8 mouse cellular contexts compared by ENCODE assay signal in the genomic region with DNA sequence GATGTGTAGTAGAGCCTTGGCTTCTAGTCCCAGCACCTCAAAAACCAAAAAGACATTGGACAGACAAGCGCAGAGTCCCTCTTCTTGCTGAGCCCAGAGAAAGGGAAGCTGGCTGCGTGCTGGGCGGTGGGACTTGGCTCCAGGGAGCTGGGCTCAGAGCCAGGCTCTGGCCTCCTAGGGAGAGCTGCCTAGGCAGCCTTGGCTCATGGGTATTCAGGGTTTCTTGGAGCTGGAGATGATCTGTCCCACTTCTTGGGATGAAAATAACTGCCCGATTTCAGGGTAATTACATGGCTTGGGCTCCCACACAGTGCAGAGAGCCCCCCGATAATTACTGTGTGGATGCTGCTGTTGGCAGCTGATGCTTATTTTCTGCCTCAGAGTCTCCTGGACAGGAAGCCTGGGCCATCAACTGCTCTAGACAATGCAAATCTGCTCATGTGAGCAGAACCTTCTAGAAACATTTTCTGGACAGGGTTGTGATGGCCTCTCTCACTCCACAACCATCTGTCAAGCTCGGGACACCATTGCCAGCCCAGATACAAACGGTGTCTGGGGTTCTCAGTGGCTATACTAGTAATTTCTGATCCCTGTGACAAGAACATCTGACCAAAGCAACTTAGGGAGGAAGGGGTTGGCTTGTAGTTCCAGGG. TPM values are rescaled to one million over a fixed set of nuclear protein-coding genes. Genes with fewer than 3 reads are reported as not detected.
DNase-seq lines count a peak whose midpoint lies in the region; ATAC-seq and TF ChIP-seq lines count a peak whose summit lies in the region.

No protein-coding gene starts in this region.

- no peak overlapping the region for H3K4me3 ChIP-seq in midbrain, embryonic 14.5 days (replicated peaks; ENCODE audit: low read depth, low read length)
- no peak overlapping the region for H3K4me3 ChIP-seq in midbrain, embryonic 13.5 days (replicated peaks)
- no peak overlapping the region for H3K4me3 ChIP-seq in heart, embryonic 12.5 days
- no peak overlapping the region for H3K4me3 ChIP-seq in left cerebral cortex, adult 2 months
- no peak overlapping the region for H3K4me3 ChIP-seq in stomach, postnatal 0 days (ENCODE audit: low read depth, low read length)

- H3K9me3 ChIP-seq in midbrain, embryonic 14.5 days (ENCODE audit: control insufficient read depth, low read length) = no peaks in the 10 kb centered on the region
- H3K9me3 ChIP-seq in midbrain, embryonic 13.5 days = no peaks in the 10 kb centered on the region
- no peaks in the 10 kb centered on the region for H3K9me3 ChIP-seq in heart, embryonic 12.5 days (replicated peaks)
- H3K9me3 ChIP-seq in stomach, postnatal 0 days (ENCODE audit: control insufficient read depth, low read length) = no peaks in the 10 kb centered on the region

- no peak overlapping the region for H3K9ac ChIP-seq in midbrain, embryonic 14.5 days (replicated peaks; ENCODE audit: low read length)
- H3K9ac ChIP-seq in midbrain, embryonic 13.5 days (replicated peaks) = no peak overlapping the region
- H3K9ac ChIP-seq in heart, embryonic 12.5 days = no peak overlapping the region
- H3K9ac ChIP-seq in stomach, postnatal 0 days (ENCODE audit: low read length) = no peak overlapping the region

- no peak overlapping the region for H3K4me2 ChIP-seq in midbrain, embryonic 14.5 days (ENCODE audit: low read length)
- no peak overlapping the region for H3K4me2 ChIP-seq in midbrain, embryonic 13.5 days (replicated peaks)
- H3K4me2 ChIP-seq in heart, embryonic 12.5 days = no peak overlapping the region
- no peak overlapping the region for H3K4me2 ChIP-seq in stomach, postnatal 0 days (replicated peaks; ENCODE audit: low read depth)

- no peak for TF ChIP-seq EP300 in stomach, postnatal 0 days (optimal IDR thresholded peaks at IDR 0.05)

- WGBS in midbrain, embryonic 14.5 days = 82% methylated on average over 7 of the region's 7 CpGs
- WGBS in midbrain, embryonic 13.5 days = 85% methylated on average over 7 of the region's 7 CpGs
- WGBS in heart, embryonic 12.5 days = 77% methylated on average over 7 of the region's 7 CpGs
- 53% methylated on average over 7 of the region's 7 CpGs for WGBS in stomach, postnatal 0 days

- no peak for TF ChIP-seq CTCF in left cerebral cortex, adult 2 months (IDR thresholded peaks at IDR 0.05)
- no peak for TF ChIP-seq CTCF in stomach, postnatal 0 days (IDR thresholded peaks at IDR 0.05; ENCODE audit: low read depth)

- H3K27me3 ChIP-seq in midbrain, embryonic 14.5 days (ENCODE audit: control insufficient read depth, insufficient read depth, low read length) = no peaks in the 10 kb centered on the region
- no peaks in the 10 kb centered on the region for H3K27me3 ChIP-seq in midbrain, embryonic 13.5 days
- no peaks in the 10 kb centered on the region for H3K27me3 ChIP-seq in heart, embryonic 12.5 days (replicated peaks)
- H3K27me3 ChIP-seq in stomach, postnatal 0 days (ENCODE audit: control insufficient read depth, insufficient read depth, low read length) = no peaks in the 10 kb centered on the region

- no peak for ATAC-seq in midbrain, embryonic 14.5 days (ENCODE audit: low FRiP score, low TSS enrichment)
- no peak for ATAC-seq in midbrain, embryonic 13.5 days
- peak; percentile 55; the same call in 1 of the 2 replicates for ATAC-seq in heart, embryonic 12.5 days (ENCODE audit: insufficient number of reproducible peaks, low FRiP score)
- ATAC-seq in stomach, postnatal 0 days (ENCODE audit: low FRiP score, low TSS enrichment) = no peak

- H3K27ac ChIP-seq in midbrain, embryonic 14.5 days (replicated peaks; ENCODE audit: low read depth, low read length) = no peak overlapping the region
- H3K27ac ChIP-seq in midbrain, embryonic 13.5 days = no peak overlapping the region; the same call in 1 of the 2 replicates
- H3K27ac ChIP-seq in heart, embryonic 12.5 days (ENCODE audit: poor library complexity, severe bottlenecking) = no peak overlapping the region
- H3K27ac ChIP-seq in left cerebral cortex, adult 2 months = peak overlapping the region; percentile 81
- 0 out of 2 replicates have a peak overlapping the region, but pooled peaks have one; percentile 18 for H3K27ac ChIP-seq in stomach, postnatal 0 days (replicated peaks)

- DNase-seq in cerebellum, adult 11-12 months = peak; percentile 16
- DNase-seq in cerebellum, postnatal 36 days = no peak
- DNase-seq in midbrain, embryonic 14.5 days = peak; percentile 50
- DNase-seq in left cerebral cortex, adult 2 months (ENCODE audit: extremely low spot score in 1 of 2, low spot score in 2 of 2) = peak in 1 of 2 experiments; percentile 56
- no peak for DNase-seq in stomach, postnatal 0 days (ENCODE audit: low spot score)
- no peak for DNase-seq in thymus, postnatal 25 days

- intact Hi-C loops in left cerebral cortex, adult 2 months (cut with DNase I) = loop anchor here (2.0 kb wide), 1 partner anchor 46 kb away; no protein-coding TSS in a partner anchor

- peaks cover 8% of the 10 kb centered on the region; the same call in 1 of the 2 replicates for H3K4me1 ChIP-seq in midbrain, embryonic 14.5 days (ENCODE audit: control insufficient read depth, insufficient read depth, low read length)
- H3K4me1 ChIP-seq in midbrain, embryonic 13.5 days (replicated peaks) = peaks cover 12% of the 10 kb centered on the region
- H3K4me1 ChIP-seq in heart, embryonic 12.5 days (replicated peaks) = peaks cover 11% of the 10 kb centered on the region
- 0 out of 2 replicates have a peak, but pooled peaks cover 2% of the 10 kb centered on the region for H3K4me1 ChIP-seq in stomach, postnatal 0 days (replicated peaks; ENCODE audit: control insufficient read depth, insufficient read depth)

- no peaks in the 10 kb centered on the region for H3K36me3 ChIP-seq in midbrain, embryonic 14.5 days (ENCODE audit: control insufficient read depth, insufficient read depth, low read length)
- H3K36me3 ChIP-seq in midbrain, embryonic 13.5 days = no peaks in the 10 kb centered on the region
- no peaks in the 10 kb centered on the region for H3K36me3 ChIP-seq in heart, embryonic 12.5 days
- H3K36me3 ChIP-seq in stomach, postnatal 0 days (ENCODE audit: control insufficient read depth, insufficient read depth, low read length) = no peaks in the 10 kb centered on the region

RNA-seq across cellular contexts. Expression of a gene that starts 33.3 kb away (rescaled TPM):
- polyA plus RNA-seq in midbrain, embryonic 14.5 days (2014; fragmentation: Nextera tagmentation; extraction: Ambion mirVana) = 5.8 and 11.7 TPM in 2 replicates
- polyA plus RNA-seq in midbrain, embryonic 13.5 days (2015; fragmentation: Nextera tagmentation; extraction: Ambion mirVana) = 16.6 and 17.6 TPM in 2 replicates
- 59.7 and 65.2 TPM in 2 replicates for polyA plus RNA-seq in heart, embryonic 12.5 days (2016; fragmentation: Nextera tagmentation; extraction: Ambion mirVana)
- total RNA-seq in left cerebral cortex, adult 2 months (2021) = 1 to 10 TPM; 1.2 to 1.6 TPM
- 61.1 and 61.3 TPM in 2 replicates for polyA plus RNA-seq in stomach, postnatal 0 days (2015; fragmentation: Nextera tagmentation; extraction: Ambion mirVana)

RNA-seq across cellular contexts. Expression of a gene that starts 60.0 kb away (rescaled TPM):
- polyA plus RNA-seq in midbrain, embryonic 14.5 days (2014; fragmentation: Nextera tagmentation; extraction: Ambion mirVana) = 15.0 and 15.5 TPM in 2 replicates
- polyA plus RNA-seq in midbrain, embryonic 13.5 days (2015; fragmentation: Nextera tagmentation; extraction: Ambion mirVana) = 14.9 and 15.6 TPM in 2 replicates
- polyA plus RNA-seq in heart, embryonic 12.5 days (2016; fragmentation: Nextera tagmentation; extraction: Ambion mirVana) = 14.1 and 14.9 TPM in 2 replicates
- 10 to 100 TPM; 20.6 to 20.9 TPM for total RNA-seq in left cerebral cortex, adult 2 months (2021)
- polyA plus RNA-seq in stomach, postnatal 0 days (2015; fragmentation: Nextera tagmentation; extraction: Ambion mirVana) = 5.6 and 6.5 TPM in 2 replicates

Comparison
In these comparisons a context has a peak if more than half of its experiments do, and no peak if none do; other contexts are left out.
1. DNase-seq: peak in cerebellum, adult 11-12 months (single experiment) and midbrain, embryonic 14.5 days (single experiment); none in cerebellum, postnatal 36 days (0 of 2), stomach, postnatal 0 days (single experiment) and thymus, postnatal 25 days (single experiment).
2. H3K27ac ChIP-seq: peak in left cerebral cortex, adult 2 months (single experiment) and stomach, postnatal 0 days (single experiment); none in midbrain, embryonic 14.5 days (single experiment), midbrain, embryonic 13.5 days (single experiment) and heart, embryonic 12.5 days (single experiment).